Mouse (Mus musculus) retina, adult 2 months (tissue): Measurements from ENCODE around the gene Slc24a3.

Experiments used
- DNase-seq: peaks from one replicate; pipeline ENCODE4 v3.0.0-alpha.2; 2012; ENCODE audit warnings: low read depth, low spot score

Slc24a3 gene

GRCm38 (mm10) chr2:145681626-145682025 is 514.1 kb downstream of the Slc24a3 start:
- no peak for DNase-seq

GRCm38 (mm10) chr2:145682924-145683323 is 515.4 kb downstream of the Slc24a3 start:
- DNase-seq: no peak

GRCm38 (mm10) chr2:145683536-145683935 is 516.0 kb downstream of the Slc24a3 start:
- DNase-seq: no peak

GRCm38 (mm10) chr2:145684151-145684550 is 516.6 kb downstream of the Slc24a3 start:
- no peak for DNase-seq

GRCm38 (mm10) chr2:145684891-145685290 is 517.3 kb downstream of the Slc24a3 start:
- DNase-seq: no peak

GRCm38 (mm10) chr2:145686017-145686416 is 518.5 kb downstream of the Slc24a3 start:
- no peak for DNase-seq

GRCm38 (mm10) chr2:145691367-145692009 is 523.9 kb downstream of the Slc24a3 start:
- no peak for DNase-seq
